Mouse (Mus musculus): ENCODE data around the gene Chpf2.

- TF ChIP-seq USF1 (IDR thresholded peaks at IDR 0.05; ENCODE audit: low read depth) = no peak
- no peak for TF ChIP-seq MAX (IDR thresholded peaks at IDR 0.05)
- TF ChIP-seq CTCF (IDR thresholded peaks at IDR 0.05; ENCODE audit: control insufficient read depth, insufficient read depth, insufficient read length) = no peak
- TF ChIP-seq CEBPB (IDR thresholded peaks at IDR 0.05; ENCODE audit: low read depth) = no peak
Measured at GRCm38 (mm10) chr5:24618921-24619320, 32.4 kb downstream of the Chpf2 start.
